Mouse (Mus musculus) hindbrain, embryonic 14.5 days (tissue): Measurements from ENCODE around the gene Fgfr2. TPM values are rescaled to one million over a fixed set of nuclear protein-coding genes. Genes with fewer than 3 reads are reported as not detected.

ENCODE experiments used
- ATAC-seq: fragments of 200-750 bp; cut with Nextera tagmentation; 2 replicates; pipeline ENCODE4 v1.8.0; 2017; ENCODE audit warnings: moderate number of reproducible peaks, mild to moderate bottlenecking, moderate TSS enrichment, moderate library complexity; ENCODE audit not compliant: low FRiP score
- DNase-seq: peaks from one replicate; pipeline ENCODE4 v3.0.0-alpha.2; 2015; ENCODE audit warnings: low spot score
- H3K27ac ChIP-seq: fragments of 300-500 bp; sonication (generic); 2 replicates; pipeline ENCODE4 v1.5.1; 2014; ENCODE audit warnings: mild to moderate bottlenecking, moderate library complexity
- H3K27me3 ChIP-seq: fragments of 300-500 bp; sonication (generic); 2 replicates; pipeline ENCODE4 v1.6.1; 2014; ENCODE audit warnings: mild to moderate bottlenecking, low read length, mixed read lengths; ENCODE audit not compliant: control insufficient read depth, insufficient read depth
- H3K36me3 ChIP-seq: fragments of 300-500 bp; sonication (generic); replicated peaks from 2 replicates; pipeline ENCODE4 v1.6.1; 2014; ENCODE audit not compliant: control insufficient read depth, insufficient read depth
- H3K4me1 ChIP-seq: fragments of 300-500 bp; sonication (generic); replicated peaks from 2 replicates; pipeline ENCODE4 v1.6.1; 2014; ENCODE audit warnings: antibody characterized with exemption, low read length, mixed read lengths; ENCODE audit not compliant: control insufficient read depth, insufficient read depth
- H3K4me2 ChIP-seq: fragments of 300-500 bp; sonication (generic); replicated peaks from 2 replicates; pipeline ENCODE4 v1.6.1; 2014; ENCODE audit warnings: mild to moderate bottlenecking, moderate library complexity
- H3K4me3 ChIP-seq: fragments of 300-500 bp; sonication (generic); replicated peaks from 2 replicates; pipeline ENCODE4 v1.5.1; 2014; ENCODE audit warnings: mild to moderate bottlenecking, low read length
- H3K9ac ChIP-seq: fragments of 300-500 bp; sonication (generic); 2 replicates; pipeline ENCODE4 v1.6.1; 2014
- H3K9me3 ChIP-seq: fragments of 300-500 bp; sonication (generic); 2 replicates; pipeline ENCODE4 v1.6.1; 2016; ENCODE audit warnings: low read length; ENCODE audit not compliant: control insufficient read depth
- WGBS: fragments of 180-500 bp; shearing (Covaris S2); extraction: QIAGEN DNeasy Blood & Tissue Kit; methylation state at CpG from one replicate; pipeline ENCODE4 v1.1.7; 2014; 5-methylcytosine and 5-hydroxymethylcytosine counted together
- polyA plus RNA-seq: library from polyadenylated mRNA; unstranded; fragments of >200 nt; fragmentation: Nextera tagmentation; extraction: Ambion mirVana; gene quantifications from 2 replicates; pipeline ENCODE4 v1.2.1, GENCODE M21; 2014

Fgfr2 gene
- polyA plus RNA-seq, 1 experiment from 2014 or later: 43.5 TPM

- H3K27me3 ChIP-seq: no peaks in the 10 kb centered on the region
- DNase-seq (no peak), ATAC-seq (no peak)
- peaks cover 23% of the 10 kb centered on the region for H3K4me1 ChIP-seq
- H3K9ac ChIP-seq: no peak overlapping the region
- no peaks in the 10 kb centered on the region for H3K9me3 ChIP-seq
- H3K4me3 ChIP-seq: no peak overlapping the region
- H3K27ac ChIP-seq: no peak overlapping the region
- 79% methylated on average over 2 of the region's 2 CpGs for WGBS
- no peak overlapping the region for H3K4me2 ChIP-seq
- H3K36me3 ChIP-seq: 0 out of 2 replicates have a peak, but pooled peaks cover 4% of the 10 kb centered on the region
Observed at GRCm38 (mm10) chr7:130705230-130705629, 2417.9 kb downstream of the Fgfr2 start.

- H3K4me2 ChIP-seq: no peak overlapping the region
- no peak overlapping the region for H3K9ac ChIP-seq
- peaks cover 20% of the 10 kb centered on the region for H3K4me1 ChIP-seq
- ATAC-seq (no peak), DNase-seq (no peak)
- H3K36me3 ChIP-seq: 0 out of 2 replicates have a peak, but pooled peaks cover 4% of the 10 kb centered on the region
- no peak overlapping the region for H3K27ac ChIP-seq
- H3K27me3 ChIP-seq: no peaks in the 10 kb centered on the region
- no peak overlapping the region for H3K4me3 ChIP-seq
- 95% methylated on average over 1 of the region's 1 CpGs for WGBS
- no peaks in the 10 kb centered on the region for H3K9me3 ChIP-seq
Observed at GRCm38 (mm10) chr7:130701336-130701735, 2421.8 kb downstream of the Fgfr2 start.

GRCm38 (mm10) chr7:130698480-130698879, 2424.7 kb downstream of the Fgfr2 start:
- H3K4me1 ChIP-seq: peaks cover 38% of the 10 kb centered on the region
- no peak overlapping the region for H3K4me2 ChIP-seq
- no peaks in the 10 kb centered on the region for H3K9me3 ChIP-seq
- H3K4me3 ChIP-seq: no peak overlapping the region
- no peaks in the 10 kb centered on the region for H3K27me3 ChIP-seq
- 0 out of 2 replicates have a peak, but pooled peaks cover 4% of the 10 kb centered on the region for H3K36me3 ChIP-seq
- DNase-seq: no peak
- no peak for ATAC-seq
- H3K9ac ChIP-seq: no peak overlapping the region
- H3K27ac ChIP-seq: no peak overlapping the region

GRCm38 (mm10) chr7:130696347-130697234, 2426.6 kb downstream of the Fgfr2 start:
- WGBS: 57% methylated on average over 16 of the region's 16 CpGs

GRCm38 (mm10) chr7:130695669-130696338, 2427.3 kb downstream of the Fgfr2 start:
- WGBS: 71% methylated on average over 13 of the region's 13 CpGs

More at GRCm38 (mm10) chr7:130696347-130697234, 2426.6 kb downstream of the Fgfr2 start:
- Histone ChIP-seq H3K4me1 (peaks cover 42% of the 10 kb centered on the region), H3K4me2 (peak overlapping the region; percentile 65), H3K36me3 (0 out of 2 replicates have a peak, but pooled peaks cover 2% of the 10 kb centered on the region), H3K9ac (0 out of 2 replicates have a peak overlapping the region, but pooled peaks have one; percentile 4), H3K4me3 (0 out of 2 replicates have a peak overlapping the region, but pooled peaks have one; percentile 2), H3K27me3 (no peaks in the 10 kb centered on the region), H3K9me3 (no peaks in the 10 kb centered on the region), H3K27ac (no peak overlapping the region)
- DNase-seq (no peak), ATAC-seq (no peak)

GRCm38 (mm10) chr7:130693800-130694193, 2429.4 kb downstream of the Fgfr2 start:
- Histone ChIP-seq H3K9me3 (no peaks in the 10 kb centered on the region), H3K9ac (peak overlapping the region; percentile 98), H3K4me2 (peak overlapping the region; percentile 65), H3K36me3 (no peaks in the 10 kb centered on the region), H3K4me1 (peaks cover 44% of the 10 kb centered on the region), H3K4me3 (peak overlapping the region; percentile 83), H3K27me3 (no peaks in the 10 kb centered on the region), H3K27ac (peak overlapping the region; percentile 99)
- 12% methylated on average over 11 of the region's 11 CpGs for WGBS
- DNase-seq (peak; percentile 61), ATAC-seq (no peak)

More at GRCm38 (mm10) chr7:130695669-130696338, 2427.3 kb downstream of the Fgfr2 start:
- H3K27me3 ChIP-seq: no peaks in the 10 kb centered on the region
- H3K4me1 ChIP-seq: peaks cover 44% of the 10 kb centered on the region
- no peaks in the 10 kb centered on the region for H3K9me3 ChIP-seq
- H3K4me2 ChIP-seq: peak overlapping the region; percentile 65
- H3K4me3 ChIP-seq: no peak overlapping the region
- H3K36me3 ChIP-seq: no peaks in the 10 kb centered on the region
- H3K9ac ChIP-seq: peak overlapping the region; percentile 98
- ATAC-seq (no peak), DNase-seq (no peak)
- H3K27ac ChIP-seq: no peak overlapping the region

- Histone ChIP-seq H3K9me3 (no peaks in the 10 kb centered on the region), H3K4me3 (peak overlapping the region; percentile 83), H3K27me3 (no peaks in the 10 kb centered on the region), H3K36me3 (no peaks in the 10 kb centered on the region), H3K9ac (peak overlapping the region; percentile 98), H3K27ac (peak overlapping the region; percentile 99), H3K4me2 (peak overlapping the region; percentile 65), H3K4me1 (peaks cover 44% of the 10 kb centered on the region)
- ATAC-seq: peak; percentile 65
- WGBS: under 1% methylated on average over 19 of the region's 19 CpGs
- peak; percentile 41 for DNase-seq
Observed at GRCm38 (mm10) chr7:130692943-130693799, 2430.0 kb downstream of the Fgfr2 start.

GRCm38 (mm10) chr7:130692392-130692942, 2430.7 kb downstream of the Fgfr2 start:
- WGBS: under 1% methylated on average over 39 of the region's 39 CpGs
- peak; percentile 93 for ATAC-seq
- H3K27me3 ChIP-seq: no peaks in the 10 kb centered on the region
- no peaks in the 10 kb centered on the region for H3K9me3 ChIP-seq
- peak; percentile 86 for DNase-seq
- H3K4me2 ChIP-seq: peak overlapping the region; percentile 65
- H3K4me1 ChIP-seq: peaks cover 39% of the 10 kb centered on the region
- peak overlapping the region; percentile 83 for H3K4me3 ChIP-seq
- no peaks in the 10 kb centered on the region for H3K36me3 ChIP-seq
- H3K27ac ChIP-seq: peak overlapping the region; percentile 99
- peak overlapping the region; percentile 98 for H3K9ac ChIP-seq
